In genomic region chr4:150909451-150910156, GRCm38 (mm10) we compare ENCODE assay signal across 8 mouse cellular contexts. TPM values are rescaled to one million over a fixed set of nuclear protein-coding genes. Genes with fewer than 3 reads are reported as not detected.
DNase-seq lines count a peak whose midpoint lies in the region; ATAC-seq and TF ChIP-seq lines count a peak whose summit lies in the region.

No protein-coding gene starts in this region.

- H3ac ChIP-seq in C2C12 (ENCODE audit: control insufficient read depth, insufficient read length, low read depth) = peak overlapping the region; percentile 90

- peak; percentile 82 for TF ChIP-seq POLR2A in brain, embryonic 14.5 days (IDR thresholded peaks at IDR 0.05; ENCODE audit: borderline replicate concordance, extremely low read depth, insufficient read depth, insufficient read length, poor library complexity, severe bottlenecking)

- H3K9me3 ChIP-seq in erythroblast, embryonic 14.5 days (ENCODE audit: control insufficient read depth, low read length) = 0 out of 2 replicates have a peak, but pooled peaks cover 2% of the 10 kb centered on the region
- H3K9me3 ChIP-seq in heart, embryonic 12.5 days (replicated peaks) = no peaks in the 10 kb centered on the region
- no peaks in the 10 kb centered on the region for H3K9me3 ChIP-seq in kidney, postnatal 0 days (replicated peaks; ENCODE audit: low read length)
- no peaks in the 10 kb centered on the region for H3K9me3 ChIP-seq in liver, embryonic 11.5 days (ENCODE audit: control insufficient read depth, low read length)
- H3K9me3 ChIP-seq in stomach, embryonic 14.5 days (ENCODE audit: control insufficient read depth, low read depth, low read length) = no peaks in the 10 kb centered on the region

- ATAC-seq in heart, embryonic 12.5 days (ENCODE audit: insufficient number of reproducible peaks, low FRiP score) = peak; percentile 94
- peak; percentile 89 for ATAC-seq in kidney, postnatal 0 days (replicated peaks; ENCODE audit: low FRiP score, low read depth)
- ATAC-seq in liver, embryonic 11.5 days (replicated peaks; ENCODE audit: low FRiP score) = peak; percentile 86
- peak; percentile 92 for ATAC-seq in stomach, embryonic 14.5 days (ENCODE audit: insufficient number of reproducible peaks, insufficient read depth, low FRiP score, low read depth)

- H3K4me2 ChIP-seq in heart, embryonic 12.5 days = peak overlapping the region; percentile 77
- H3K4me2 ChIP-seq in kidney, postnatal 0 days (ENCODE audit: low read length) = peak overlapping the region; percentile 57
- peak overlapping the region; percentile 80 for H3K4me2 ChIP-seq in liver, embryonic 11.5 days
- peak overlapping the region; percentile 76 for H3K4me2 ChIP-seq in stomach, embryonic 14.5 days (replicated peaks; ENCODE audit: low read depth, low read length)

- no peak for TF ChIP-seq CTCF in C2C12 (IDR thresholded peaks at IDR 0.05; ENCODE audit: control insufficient read depth, insufficient read depth, insufficient read length)
- peak; percentile 41; the same call in 1 of the 2 replicates for TF ChIP-seq CTCF in brain, embryonic 14.5 days (IDR thresholded peaks at IDR 0.05; ENCODE audit: borderline replicate concordance, extremely low read depth, insufficient read depth, insufficient read length)
- TF ChIP-seq CTCF in kidney, postnatal 0 days (IDR thresholded peaks at IDR 0.05; ENCODE audit: low read depth) = peak; percentile 19

- peaks cover 40% of the 10 kb centered on the region for H3K79me2 ChIP-seq in C2C12 (ENCODE audit: control insufficient read depth, insufficient read depth)

- H3K9ac ChIP-seq in heart, embryonic 12.5 days = peak overlapping the region; percentile 96
- peak overlapping the region; percentile 74 for H3K9ac ChIP-seq in kidney, postnatal 0 days (ENCODE audit: low read depth, low read length)
- H3K9ac ChIP-seq in liver, embryonic 11.5 days (ENCODE audit: low read depth, low read length) = peak overlapping the region; percentile 77
- H3K9ac ChIP-seq in stomach, embryonic 14.5 days (replicated peaks; ENCODE audit: low read depth, low read length) = peak overlapping the region; percentile 63

- H3K79me3 ChIP-seq in C2C12 (ENCODE audit: low read depth) = peaks cover 18% of the 10 kb centered on the region

- DNase-seq in brain, embryonic 14.5 days (ENCODE audit: low read depth) = peak; percentile 99
- DNase-seq in kidney, postnatal 0 days (ENCODE audit: low spot score) = peak; percentile 98
- peak; percentile 100 for DNase-seq in liver, embryonic 11.5 days (ENCODE audit: low spot score)
- peak; percentile 100 for DNase-seq in naive thymus-derived CD4-positive, alpha-beta T cell, adult 2 months (ENCODE audit: low read depth)

- peak overlapping the region; percentile 83 for H3K4me3 ChIP-seq in C2C12 (ENCODE audit: insufficient read depth, poor library complexity, severe bottlenecking)
- peak overlapping the region; percentile 92 for H3K4me3 ChIP-seq in erythroblast, embryonic 14.5 days (replicated peaks)
- H3K4me3 ChIP-seq in heart, embryonic 12.5 days = peak overlapping the region; percentile 91
- H3K4me3 ChIP-seq in kidney, postnatal 0 days (replicated peaks; ENCODE audit: low read depth, low read length) = peak overlapping the region; percentile 52
- H3K4me3 ChIP-seq in liver, embryonic 11.5 days (ENCODE audit: low read depth, low read length) = peak overlapping the region; percentile 85
- H3K4me3 ChIP-seq in stomach, embryonic 14.5 days (ENCODE audit: low read depth, low read length) = peak overlapping the region; percentile 91

- under 1% methylated on average over 56 of the region's 56 CpGs for WGBS in heart, embryonic 12.5 days
- under 1% methylated on average over 56 of the region's 56 CpGs for WGBS in kidney, postnatal 0 days
- WGBS in liver, embryonic 11.5 days = under 1% methylated on average over 56 of the region's 56 CpGs
- WGBS in stomach, embryonic 14.5 days = under 1% methylated on average over 56 of the region's 56 CpGs

- peaks cover 11% of the 10 kb centered on the region for H3K36me3 ChIP-seq in C2C12 (ENCODE audit: control insufficient read depth, insufficient read depth)
- H3K36me3 ChIP-seq in erythroblast, embryonic 14.5 days (ENCODE audit: control insufficient read depth) = peaks cover 28% of the 10 kb centered on the region
- H3K36me3 ChIP-seq in heart, embryonic 12.5 days = peaks cover 27% of the 10 kb centered on the region
- peaks cover 8% of the 10 kb centered on the region; the same call in 1 of the 2 replicates for H3K36me3 ChIP-seq in kidney, postnatal 0 days (ENCODE audit: insufficient read depth, low read length)
- peaks cover 9% of the 10 kb centered on the region for H3K36me3 ChIP-seq in liver, embryonic 11.5 days (ENCODE audit: control insufficient read depth, insufficient read depth, low read length)
- peaks cover 17% of the 10 kb centered on the region for H3K36me3 ChIP-seq in stomach, embryonic 14.5 days (ENCODE audit: control insufficient read depth, insufficient read depth, low read length)

- H3K27ac ChIP-seq in heart, embryonic 12.5 days (ENCODE audit: poor library complexity, severe bottlenecking) = peak overlapping the region; percentile 91
- H3K27ac ChIP-seq in kidney, postnatal 0 days = peak overlapping the region; percentile 97
- H3K27ac ChIP-seq in liver, embryonic 11.5 days (ENCODE audit: low read depth, low read length) = peak overlapping the region; percentile 79
- peak overlapping the region; percentile 70 for H3K27ac ChIP-seq in stomach, embryonic 14.5 days (ENCODE audit: low read length)

- H3K4me1 ChIP-seq in erythroblast, embryonic 14.5 days (ENCODE audit: control insufficient read depth) = peaks cover 53% of the 10 kb centered on the region
- peaks cover 17% of the 10 kb centered on the region for H3K4me1 ChIP-seq in heart, embryonic 12.5 days (replicated peaks)
- H3K4me1 ChIP-seq in kidney, postnatal 0 days (replicated peaks; ENCODE audit: insufficient read depth, low read length) = peaks cover 5% of the 10 kb centered on the region; the same call in 1 of the 2 replicates
- H3K4me1 ChIP-seq in liver, embryonic 11.5 days (replicated peaks; ENCODE audit: control insufficient read depth, insufficient read depth, low read length) = peaks cover 21% of the 10 kb centered on the region
- peaks cover 12% of the 10 kb centered on the region; the same call in 1 of the 2 replicates for H3K4me1 ChIP-seq in stomach, embryonic 14.5 days (ENCODE audit: control insufficient read depth, insufficient read depth, low read length)

- no peaks in the 10 kb centered on the region for H3K27me3 ChIP-seq in C2C12 (ENCODE audit: control insufficient read depth, insufficient read depth, insufficient read length)
- H3K27me3 ChIP-seq in erythroblast, embryonic 14.5 days (ENCODE audit: control insufficient read depth) = no peaks in the 10 kb centered on the region
- H3K27me3 ChIP-seq in heart, embryonic 12.5 days (replicated peaks) = no peaks in the 10 kb centered on the region
- H3K27me3 ChIP-seq in kidney, postnatal 0 days (ENCODE audit: insufficient read depth, low read length) = no peaks in the 10 kb centered on the region
- no peaks in the 10 kb centered on the region for H3K27me3 ChIP-seq in liver, embryonic 11.5 days (replicated peaks; ENCODE audit: control insufficient read depth, insufficient read depth, low read length)
- H3K27me3 ChIP-seq in stomach, embryonic 14.5 days (ENCODE audit: control insufficient read depth, insufficient read depth, low read length) = no peaks in the 10 kb centered on the region

TF ChIP-seq in C2C12, 6 proteins besides CTCF, POLR2A, EP300 and RAD21:
- TF ChIP-seq MYOD1 (IDR thresholded peaks at IDR 0.05; ENCODE audit: control insufficient read depth, insufficient read length, low read depth) (no peak), MYOG (IDR thresholded peaks at IDR 0.05; ENCODE audit: control insufficient read depth, extremely low read depth, insufficient read length) (no peak), CEBPB (IDR thresholded peaks at IDR 0.05; ENCODE audit: low read depth) (no peak), USF1 (IDR thresholded peaks at IDR 0.05; ENCODE audit: low read depth) (no peak), FOSL1 (IDR thresholded peaks at IDR 0.05; ENCODE audit: insufficient read depth, low read length, poor library complexity, severe bottlenecking) (no peak), MAX (IDR thresholded peaks at IDR 0.05) (no peak)

RNA-seq across cellular contexts. Expression of gene Park7, which starts 4.6 kb away (rescaled TPM):
- 323 TPM for polyA plus RNA-seq in C2C12 (2012; fragmentation: generic; extraction: Trizol)
- 268 and 286 TPM in 2 replicates for polyA plus RNA-seq in brain, embryonic 14.5 days (2012; rRNA removed)
- 26.7 and 34.4 TPM in 2 replicates for polyA plus RNA-seq in erythroblast, embryonic 14.5 days (2012)
- polyA plus RNA-seq in heart, embryonic 12.5 days (2016; fragmentation: Nextera tagmentation; extraction: Ambion mirVana) = 306 and 308 TPM in 2 replicates
- polyA plus RNA-seq in kidney, postnatal 0 days (2015; fragmentation: Nextera tagmentation; extraction: Ambion mirVana) = 419 and 424 TPM in 2 replicates
- polyA plus RNA-seq in liver, embryonic 11.5 days (2014; fragmentation: Nextera tagmentation; extraction: Ambion mirVana) = 526 and 535 TPM in 2 replicates
- polyA plus RNA-seq in stomach, embryonic 14.5 days (2014; fragmentation: Nextera tagmentation; extraction: Ambion mirVana) = 439 and 440 TPM in 2 replicates

RNA-seq across cellular contexts. Expression of gene Tnfrsf9, which starts 4.8 kb away (rescaled TPM):
- 0.08 TPM for polyA plus RNA-seq in C2C12 (2012; fragmentation: generic; extraction: Trizol)
- polyA plus RNA-seq in brain, embryonic 14.5 days (2012; rRNA removed) = 0.25 and 0.35 TPM in 2 replicates
- not detected in 2 replicates for polyA plus RNA-seq in erythroblast, embryonic 14.5 days (2012)
- 0.28 and 0.37 TPM in 2 replicates for polyA plus RNA-seq in heart, embryonic 12.5 days (2016; fragmentation: Nextera tagmentation; extraction: Ambion mirVana)
- polyA plus RNA-seq in kidney, postnatal 0 days (2015; fragmentation: Nextera tagmentation; extraction: Ambion mirVana) = 0.13 TPM in 2 replicates
- 0.21 and 0.26 TPM in 2 replicates for polyA plus RNA-seq in liver, embryonic 11.5 days (2014; fragmentation: Nextera tagmentation; extraction: Ambion mirVana)
- polyA plus RNA-seq in stomach, embryonic 14.5 days (2014; fragmentation: Nextera tagmentation; extraction: Ambion mirVana) = 0.80 and 0.97 TPM in 2 replicates

RNA-seq across cellular contexts. Expression of gene Errfi1, which starts 55.9 kb away (rescaled TPM):
- polyA plus RNA-seq in C2C12 (2012; fragmentation: generic; extraction: Trizol) = 111 TPM
- 18.5 and 22.7 TPM in 2 replicates for polyA plus RNA-seq in brain, embryonic 14.5 days (2012; rRNA removed)
- not detected in 2 replicates for polyA plus RNA-seq in erythroblast, embryonic 14.5 days (2012)
- 14.0 and 16.5 TPM in 2 replicates for polyA plus RNA-seq in heart, embryonic 12.5 days (2016; fragmentation: Nextera tagmentation; extraction: Ambion mirVana)
- polyA plus RNA-seq in kidney, postnatal 0 days (2015; fragmentation: Nextera tagmentation; extraction: Ambion mirVana) = 34.1 and 35.5 TPM in 2 replicates
- polyA plus RNA-seq in liver, embryonic 11.5 days (2014; fragmentation: Nextera tagmentation; extraction: Ambion mirVana) = 26.2 and 27.7 TPM in 2 replicates
- 36.4 and 37.3 TPM in 2 replicates for polyA plus RNA-seq in stomach, embryonic 14.5 days (2014; fragmentation: Nextera tagmentation; extraction: Ambion mirVana)

Comparison
In these comparisons a context has a peak if more than half of its experiments do, and no peak if none do; other contexts are left out.
1. Peak in every context shown above with its lines: DNase-seq, ATAC-seq, H3K4me3 ChIP-seq and H3K27ac ChIP-seq.
2. RNA of gene Errfi1, which starts 55.9 kb away (polyA plus RNA-seq): 111 TPM in C2C12 (single experiment), 36.4 to 37.3 TPM in stomach, embryonic 14.5 days, 34.1 to 35.5 TPM in kidney, postnatal 0 days, 26.2 to 27.7 TPM in liver, embryonic 11.5 days, 18.5 to 22.7 TPM in brain, embryonic 14.5 days and 14.0 to 16.5 TPM in heart, embryonic 12.5 days; not detected in erythroblast, embryonic 14.5 days; every median in the first group is over 10 times any median in the second.